Mouse (Mus musculus) layer of hippocampus, postnatal 25 days (tissue): ENCODE measurements around the gene Rora. TPM values are rescaled to one million over a fixed set of nuclear protein-coding genes. Genes with fewer than 3 reads are reported as not detected.

Experiments used
- DNase-seq, 2 experiments: peaks; one replicate each; pipeline ENCODE4 v3.0.0; 2022; ENCODE audit warnings: mixed read lengths in 2 of 2, low spot score in 1 of 2; ENCODE audit errors: extremely low spot score in 1 of 2
- total RNA-seq, 2 experiments: library from RNA; stranded (reverse); gene quantifications; 2 replicates each; pipeline ENCODE4 v1.2.3; 2021

The Rora gene
- total RNA-seq, 2 experiments from 2014 or later, result 27.4 to 27.6 TPM

DNA sequence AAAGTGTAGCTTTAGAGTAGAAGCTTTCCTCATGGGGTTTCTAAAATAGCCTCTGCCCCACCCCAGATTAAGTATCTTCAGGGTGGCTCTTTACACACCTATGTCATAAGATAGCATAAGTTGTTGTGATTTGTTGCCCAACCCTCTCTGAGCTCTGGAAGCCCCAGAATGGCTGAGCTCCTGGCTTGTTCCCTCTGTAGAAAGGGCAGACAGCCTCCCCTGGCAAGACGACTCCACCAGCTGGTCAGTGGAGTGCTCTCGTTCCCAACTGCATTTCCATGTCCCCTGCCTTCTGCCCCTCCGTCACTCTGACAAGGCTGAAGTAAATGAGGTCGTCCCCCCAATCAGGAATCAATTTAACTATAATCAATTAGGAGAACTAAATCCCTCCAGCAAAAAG lies 709.2 kb downstream of the Rora start:
- DNase-seq, result no peak

- DNase-seq, result no peak
Measured at GRCm38 (mm10) chr9:69364117-69364516, 710.5 kb downstream of the Rora start.

- DNase-seq, result no peak
Measured at GRCm38 (mm10) chr9:69367055-69367454, 713.5 kb downstream of the Rora start.

- DNase-seq, result peak; percentile 40 to 71
Measured at GRCm38 (mm10) chr9:69368071-69368470, 714.5 kb downstream of the Rora start.

- DNase-seq, result no peak
Measured at GRCm38 (mm10) chr9:69371046-69371724, 717.6 kb downstream of the Rora start.

DNA sequence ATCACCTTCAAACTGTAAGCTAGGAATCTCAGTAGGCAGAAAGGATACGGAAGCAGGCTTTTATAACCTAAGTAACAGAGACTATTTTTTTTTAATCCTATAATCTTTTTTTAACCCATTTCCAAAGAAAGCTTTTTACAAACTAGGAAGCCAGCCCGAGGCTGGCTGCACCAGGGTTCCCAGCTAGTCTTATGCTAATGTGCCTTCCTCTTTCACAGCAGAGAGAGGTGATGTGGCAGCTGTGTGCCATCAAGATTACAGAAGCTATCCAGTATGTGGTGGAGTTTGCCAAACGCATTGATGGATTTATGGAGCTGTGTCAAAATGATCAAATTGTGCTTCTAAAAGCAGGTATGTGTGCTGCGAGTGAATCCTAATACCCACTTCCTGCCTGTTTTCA lies 719.3 kb downstream of the Rora start:
- DNase-seq, result no peak

DNA sequence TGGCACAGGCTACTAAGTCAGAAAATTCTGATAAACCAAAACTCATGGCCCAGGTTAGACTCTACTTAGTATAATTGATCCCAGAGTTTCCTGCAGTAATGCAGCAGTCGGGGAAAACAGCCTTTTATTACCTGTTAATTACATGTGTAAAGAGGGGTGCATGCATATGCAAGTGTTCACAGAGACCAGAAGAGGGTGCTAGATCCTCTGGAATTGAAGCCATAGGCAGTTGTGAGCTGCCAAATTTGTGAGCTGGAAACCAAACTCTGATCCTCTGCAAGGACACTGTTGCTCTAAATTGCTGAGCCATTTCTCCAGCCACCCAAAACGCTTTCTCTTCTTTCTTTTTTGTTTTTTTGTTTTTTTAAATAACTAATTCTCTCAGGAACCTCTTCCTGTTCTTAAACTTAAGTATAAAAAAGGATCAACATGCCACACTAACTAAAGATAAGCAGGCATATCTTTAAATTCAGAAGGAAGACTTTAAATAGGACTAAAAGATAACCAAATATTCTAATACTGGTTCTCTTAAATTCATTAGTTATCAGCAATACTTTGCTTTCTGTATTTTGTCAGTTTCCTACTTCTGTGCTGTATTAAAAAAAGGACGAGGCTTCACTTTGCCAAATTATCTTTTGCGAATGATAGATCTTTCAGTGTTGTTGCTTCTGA lies 723.5 kb downstream of the Rora start:
- DNase-seq, result no peak

DNA sequence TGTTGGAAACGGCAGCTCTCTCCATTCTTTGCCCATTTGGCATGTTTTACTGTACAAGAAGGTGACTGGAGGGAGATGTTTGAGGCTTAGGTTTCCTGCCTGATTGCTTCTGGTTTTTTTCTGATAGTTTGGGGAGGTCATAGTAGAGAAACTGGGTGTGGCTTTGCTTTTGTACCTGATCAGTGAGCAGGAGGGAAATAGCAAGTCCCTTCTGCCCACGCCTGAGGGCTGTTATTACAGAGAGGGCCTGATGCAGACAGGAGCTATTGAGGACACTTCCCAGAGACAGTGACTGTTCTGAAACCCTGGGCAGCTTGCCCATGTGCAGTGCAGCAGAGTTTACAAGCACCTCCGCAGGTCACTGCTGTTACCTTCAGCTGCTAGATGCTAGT lies 724.1 kb downstream of the Rora start:
- DNase-seq, result no peak

GRCm38 (mm10) chr9:69380546-69380945 lies 727.0 kb downstream of the Rora start:
- DNase-seq, result no peak

DNA sequence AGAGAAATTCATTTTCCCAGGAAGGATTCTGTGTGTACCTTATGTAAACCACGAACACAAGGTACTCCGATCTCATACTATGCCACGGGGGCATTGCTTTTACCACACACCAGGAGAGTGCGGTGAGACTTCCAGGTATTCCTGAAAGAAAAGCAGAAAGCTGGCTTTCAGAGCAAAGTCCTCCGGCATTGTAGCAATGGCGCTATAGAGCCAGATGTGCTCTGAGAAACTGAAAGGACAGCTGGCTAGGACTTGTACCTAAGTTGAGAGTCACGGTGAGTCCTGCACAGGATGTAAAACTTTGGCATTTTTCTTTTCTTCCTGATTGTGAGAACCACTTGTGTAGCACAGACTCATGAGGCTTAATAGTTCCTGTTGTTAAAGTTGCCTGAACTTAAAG lies 728.2 kb downstream of the Rora start:
- DNase-seq, result no peak

GRCm38 (mm10) chr9:69384475-69384874 lies 730.9 kb downstream of the Rora start:
- no peak for DNase-seq

DNA sequence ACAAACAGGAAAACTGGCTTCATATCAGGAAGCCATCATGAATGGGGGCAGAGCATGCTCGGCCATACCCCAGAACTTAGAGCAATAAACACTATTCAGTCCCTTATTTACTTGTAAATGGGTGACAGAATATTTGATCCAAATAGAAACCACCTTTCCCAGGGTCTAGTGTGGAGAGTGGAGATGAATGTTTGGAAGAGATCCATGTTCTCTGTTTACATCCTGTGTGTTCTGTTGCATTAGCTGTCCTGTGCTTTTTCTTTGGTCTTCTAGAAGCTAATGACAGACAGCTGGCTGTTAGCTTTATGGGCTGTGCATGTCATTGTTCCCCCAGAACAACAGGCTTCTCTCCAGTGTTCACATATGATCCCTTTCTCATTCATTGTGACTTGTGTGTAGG lies 731.3 kb downstream of the Rora start:
- no peak for DNase-seq

GRCm38 (mm10) chr9:69387296-69387695 lies 733.7 kb downstream of the Rora start:
- no peak for DNase-seq

- DNase-seq, result no peak
Measured at GRCm38 (mm10) chr9:69390631-69391030, 737.0 kb downstream of the Rora start.

DNA sequence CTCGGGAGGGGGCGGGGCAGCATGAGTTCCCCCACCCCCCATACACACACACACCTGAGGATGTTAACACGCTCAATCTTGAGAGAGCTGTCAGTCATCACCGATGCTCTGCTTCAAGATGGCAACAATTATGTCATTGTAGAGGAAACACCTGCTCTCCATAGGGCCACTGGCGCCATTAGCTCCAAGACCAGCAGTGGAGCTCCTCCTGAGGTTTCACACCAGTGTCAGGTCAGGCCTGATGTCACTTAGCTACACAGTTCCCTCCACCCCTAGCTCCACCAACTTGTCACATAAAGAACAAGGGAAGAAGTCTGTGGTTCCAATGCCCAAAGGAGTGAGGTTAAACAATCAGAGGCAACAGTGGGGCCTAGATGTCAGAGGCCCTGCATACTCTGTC lies 740.6 kb downstream of the Rora start:
- DNase-seq, result no peak

GRCm38 (mm10) chr9:69397432-69397759 lies 743.8 kb downstream of the Rora start:
- no peak for DNase-seq

GRCm38 (mm10) chr9:69397760-69398452 lies 744.3 kb downstream of the Rora start, which contains the start of gene Ice2:
TSS of gene Ice2 (plus strand) at chr9:69397906.
- DNase-seq, result peak; percentile 63 to 64

GRCm38 (mm10) chr9:69398453-69398850 lies 744.9 kb downstream of the Rora start:
- DNase-seq, result no peak

DNA sequence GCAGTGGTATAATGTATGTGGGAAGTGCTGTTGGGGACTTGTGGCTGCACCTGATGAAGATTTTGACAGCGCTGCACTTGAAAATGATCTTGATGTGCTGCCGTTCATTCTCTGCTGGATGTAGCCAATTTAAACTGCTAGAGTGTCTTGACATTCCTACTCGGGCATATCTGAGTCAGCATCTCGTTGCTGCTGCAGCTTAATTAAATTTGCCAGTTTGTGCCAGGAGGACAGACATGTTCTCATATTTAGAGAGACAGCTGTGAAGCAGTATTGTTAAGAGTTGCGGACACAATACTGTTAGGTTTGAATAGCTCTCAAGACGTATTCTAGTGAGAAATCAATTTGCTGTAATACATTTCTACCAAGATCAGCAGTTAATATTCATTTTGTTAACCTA lies 751.1 kb downstream of the Rora start:
- DNase-seq, result no peak

DNA sequence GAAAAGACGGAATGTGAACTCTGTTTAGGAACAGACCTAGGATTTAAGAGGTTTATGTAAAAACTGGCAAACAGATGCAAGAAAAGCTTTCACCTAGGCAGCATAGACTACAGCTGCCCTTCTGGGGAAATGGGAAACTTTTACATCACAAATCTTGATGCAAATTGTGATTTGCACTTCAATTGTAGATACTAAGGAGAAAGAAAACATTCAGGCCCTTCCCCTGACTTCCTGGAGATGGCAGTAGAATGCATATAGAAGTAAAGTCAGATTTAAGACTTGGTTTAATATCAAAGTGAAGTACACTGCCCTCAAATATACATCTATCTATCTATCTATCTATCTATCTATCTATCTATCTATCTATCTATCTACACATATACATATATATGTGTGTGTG lies 765.9 kb downstream of the Rora start:
- no peak for DNase-seq

GRCm38 (mm10) chr9:69430531-69430930 lies 776.9 kb downstream of the Rora start:
- no peak for DNase-seq
